Mouse (Mus musculus) hindbrain, embryonic 11.5 days (tissue): ENCODE data around the gene Gm28557. TPM values are rescaled to one million over a fixed set of nuclear protein-coding genes. Genes with fewer than 3 reads are reported as not detected.
"Not testable (repeated sequence)": the region's sequence is repeated elsewhere in the genome, so short reads cannot be mapped to it uniquely, and the experiment has no call there.

Source experiments
- ATAC-seq: fragments of 200-750 bp; cut with Nextera tagmentation; 2 replicates; pipeline ENCODE4 v1.8.0; 2017; ENCODE audit warnings: mild to moderate bottlenecking, moderate TSS enrichment, moderate library complexity; ENCODE audit not compliant: low FRiP score
- DNase-seq: peaks from one replicate; pipeline ENCODE4 v3.0.0-alpha.2; 2015; ENCODE audit warnings: low spot score
- H3K27ac ChIP-seq: fragments of 300-500 bp; sonication (generic); 2 replicates; pipeline ENCODE4 v1.5.1; 2014; ENCODE audit warnings: mild to moderate bottlenecking, low read depth, low read length
- H3K27me3 ChIP-seq: fragments of 300-500 bp; sonication (generic); 2 replicates; pipeline ENCODE4 v1.6.1; 2014; ENCODE audit warnings: mild to moderate bottlenecking, low read length, moderate library complexity, mixed read lengths; ENCODE audit not compliant: control insufficient read depth, insufficient read depth
- H3K36me3 ChIP-seq: fragments of 300-500 bp; sonication (generic); 2 replicates; pipeline ENCODE4 v1.6.1; 2014; ENCODE audit warnings: mild to moderate bottlenecking, low read length, moderate library complexity, mixed read lengths; ENCODE audit not compliant: control insufficient read depth, insufficient read depth
- H3K4me1 ChIP-seq: fragments of 300-500 bp; sonication (generic); replicated peaks from 2 replicates; pipeline ENCODE4 v1.6.1; 2014; ENCODE audit warnings: low read length, mixed read lengths; ENCODE audit not compliant: control insufficient read depth, insufficient read depth
- H3K4me2 ChIP-seq: fragments of 300-500 bp; sonication (generic); replicated peaks from 2 replicates; pipeline ENCODE4 v1.6.1; 2014; ENCODE audit warnings: mild to moderate bottlenecking, low read depth, low read length
- H3K4me3 ChIP-seq: fragments of 300-500 bp; sonication (generic); 2 replicates; pipeline ENCODE4 v1.5.1; 2014; ENCODE audit warnings: low read depth, low read length
- H3K9ac ChIP-seq: fragments of 300-500 bp; sonication (generic); 2 replicates; pipeline ENCODE4 v1.6.1; 2014; ENCODE audit warnings: low read depth, low read length
- H3K9me3 ChIP-seq: fragments of 300-500 bp; sonication (generic); 2 replicates; pipeline ENCODE4 v1.6.1; 2016; ENCODE audit warnings: low read length; ENCODE audit not compliant: control insufficient read depth
- WGBS: fragments of 180-500 bp; shearing (Covaris S2); extraction: QIAGEN DNeasy Blood & Tissue Kit; methylation state at CpG from one replicate; pipeline ENCODE4 v1.1.7; 2014; 5-methylcytosine and 5-hydroxymethylcytosine counted together
- polyA plus RNA-seq: library from polyadenylated mRNA; unstranded; fragments of >200 nt; fragmentation: Nextera tagmentation; extraction: Ambion mirVana; gene quantifications from 2 replicates; pipeline ENCODE4 v1.2.1, GENCODE M21; 2014

Gene Gm28557
- 1.9 and 3.3 TPM in 2 replicates for polyA plus RNA-seq

DNA sequence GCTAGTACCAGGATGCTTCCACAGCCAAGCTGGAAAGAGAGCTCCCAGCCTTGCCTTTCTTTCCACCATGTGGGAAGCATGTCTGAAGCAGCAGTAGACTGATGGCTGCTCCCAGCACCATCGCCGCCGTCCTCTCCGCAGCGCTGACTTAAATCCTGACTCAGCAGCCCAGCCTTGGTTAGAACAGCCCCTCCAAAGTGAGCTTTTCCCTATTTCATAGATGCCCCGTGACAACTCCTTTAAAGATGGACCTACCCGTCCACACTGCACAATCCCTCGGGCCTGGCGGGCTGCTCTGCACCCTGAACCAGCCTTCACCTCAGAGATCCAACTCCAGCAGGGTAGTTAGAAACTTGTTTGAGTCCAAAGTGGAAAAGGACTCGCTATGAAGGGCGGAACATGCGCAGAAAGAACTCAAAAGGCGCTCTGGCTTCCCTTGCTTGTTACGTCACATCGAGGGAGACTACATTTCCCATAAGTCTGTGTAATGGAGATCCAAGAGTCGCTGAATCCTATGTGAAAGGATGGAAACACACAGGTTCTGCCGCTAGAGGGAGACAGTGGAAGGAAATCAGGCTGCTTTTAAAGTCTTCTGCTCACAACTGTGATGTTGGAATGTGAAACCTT lies at the start of gene Gm28557:
TSS of gene Gm28557 (minus strand) at position 411 of the 627 bp plus-strand sequence.
- WGBS = under 1% methylated on average over 17 of the region's 17 CpGs
- H3K9me3 ChIP-seq = no peaks in the 10 kb centered on the region
- no peaks in the 10 kb centered on the region for H3K4me1 ChIP-seq
- peak within 1 kb of the TSS; percentile 52 for H3K4me3 ChIP-seq
- H3K27me3 ChIP-seq = no peaks in the 10 kb centered on the region
- DNase-seq (peak; percentile 93), ATAC-seq (peak; percentile 98)
- peak within 1 kb of the TSS; percentile 68 for H3K9ac ChIP-seq
- no peak within 1 kb of the TSS for H3K27ac ChIP-seq
- no peaks in the 10 kb centered on the region for H3K36me3 ChIP-seq
- peak within 1 kb of the TSS; percentile 49 for H3K4me2 ChIP-seq

DNA sequence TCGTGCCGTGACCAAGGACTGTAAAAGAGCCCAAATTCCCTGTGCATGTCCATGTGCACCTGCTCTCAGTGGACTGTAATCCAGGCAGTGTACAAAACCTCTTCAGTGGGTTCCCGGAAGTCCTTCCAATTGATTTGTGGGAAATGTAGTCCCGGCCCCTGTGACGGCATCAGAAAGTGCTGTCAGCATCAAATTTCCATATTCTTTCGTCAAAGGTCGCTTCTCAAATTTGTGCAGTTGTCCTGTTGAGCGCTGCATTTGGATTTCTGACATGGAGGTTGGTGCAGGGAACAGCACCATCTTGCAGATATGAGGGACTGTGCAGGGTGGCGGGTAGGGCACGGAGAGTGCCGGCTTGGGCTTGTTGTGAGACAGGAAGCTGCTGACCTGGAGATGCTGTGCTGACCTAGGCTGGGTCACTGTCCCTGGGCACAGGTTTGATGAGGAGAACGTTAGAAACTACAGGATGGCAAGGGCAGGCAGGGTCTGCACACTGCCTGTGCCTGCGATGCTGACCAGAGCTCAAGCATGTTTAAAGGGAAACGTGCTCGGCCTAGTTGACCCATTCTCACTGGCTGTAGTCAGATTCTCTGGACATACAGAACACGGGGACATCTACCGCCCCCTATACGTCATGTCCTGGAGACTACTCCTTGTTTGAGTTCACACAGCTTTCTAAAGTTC lies 19.8 kb upstream of the Gm28557 start:
- H3K27me3 ChIP-seq = no peaks in the 10 kb centered on the region
- DNase-seq (peak; percentile 90), ATAC-seq (peak; percentile 98)
- no peaks in the 10 kb centered on the region for H3K9me3 ChIP-seq
- peak overlapping the region; percentile 71 for H3K9ac ChIP-seq
- no peaks in the 10 kb centered on the region for H3K36me3 ChIP-seq
- H3K4me1 ChIP-seq = no peaks in the 10 kb centered on the region
- peak overlapping the region; percentile 52 for H3K4me2 ChIP-seq
- WGBS = 1% methylated on average over 18 of the region's 18 CpGs
- H3K27ac ChIP-seq = 0 out of 2 replicates have a peak overlapping the region, but pooled peaks have one; percentile 30
- H3K4me3 ChIP-seq = peak overlapping the region; percentile 68

- not testable (repeated sequence) for H3K27ac ChIP-seq, H3K9me3 ChIP-seq, H3K9ac ChIP-seq, H3K36me3 ChIP-seq, H3K4me1 ChIP-seq, DNase-seq, H3K4me3 ChIP-seq, H3K4me2 ChIP-seq, H3K27me3 ChIP-seq
- WGBS = 76% methylated on average over 10 of the region's 10 CpGs
- peak; percentile 28 for ATAC-seq
Observed at GRCm38 (mm10) chr13:67127507-67127906, 19.1 kb upstream of the Gm28557 start.

DNA sequence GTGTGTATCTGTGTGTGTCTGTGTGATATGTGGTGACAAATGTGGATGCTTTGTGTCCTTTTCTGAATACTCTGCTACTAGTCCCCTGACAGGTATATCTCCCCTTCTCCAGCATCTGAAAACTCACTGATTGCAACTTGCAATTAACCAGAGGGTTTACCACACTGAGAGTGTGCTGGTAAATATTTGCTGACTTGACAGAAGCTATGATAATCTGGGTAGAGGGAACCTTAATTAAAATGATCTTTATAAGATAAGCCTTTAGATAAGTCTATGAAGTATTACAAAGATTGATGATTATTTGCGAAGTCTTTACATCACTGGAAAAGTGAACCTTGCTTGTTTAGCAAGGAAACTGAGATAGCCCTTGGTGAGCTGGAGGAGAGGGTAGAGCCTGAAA lies 16.1 kb upstream of the Gm28557 start:
- WGBS = 74% methylated on average over 1 of the region's 1 CpGs
- Histone ChIP-seq H3K27ac (no peak overlapping the region), H3K9me3 (no peaks in the 10 kb centered on the region), H3K4me2 (no peak overlapping the region), H3K4me3 (no peak overlapping the region), H3K9ac (no peak overlapping the region), H3K27me3 (no peaks in the 10 kb centered on the region), H3K36me3 (no peaks in the 10 kb centered on the region), H3K4me1 (no peaks in the 10 kb centered on the region)
- ATAC-seq (no peak), DNase-seq (no peak)

DNA sequence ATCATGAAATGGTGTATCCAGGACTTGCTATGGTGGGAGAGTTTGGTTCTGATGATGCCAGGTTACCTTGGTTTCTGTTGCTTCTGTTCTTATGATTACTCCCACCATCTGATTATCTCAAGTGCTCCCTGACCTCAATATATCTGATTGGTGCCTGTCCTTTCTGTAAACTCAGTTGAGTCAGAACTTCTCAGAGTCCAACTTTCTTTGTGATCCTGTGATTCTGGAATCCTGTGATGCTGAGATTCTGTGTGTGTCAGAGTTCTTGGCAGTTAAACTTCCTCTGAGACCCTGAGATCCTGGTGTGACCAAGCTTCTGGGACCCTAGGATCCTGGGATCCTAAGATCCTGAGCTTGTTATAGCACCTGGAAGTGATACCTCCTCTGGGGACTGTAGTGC lies 13.0 kb upstream of the Gm28557 start, which contains the start of gene Zfp759:
TSS of gene Zfp759 (plus strand) at position 301 of the 400 bp plus-strand sequence.
- ATAC-seq, H3K4me1 ChIP-seq, H3K9ac ChIP-seq, H3K4me3 ChIP-seq, DNase-seq, H3K27me3 ChIP-seq, H3K27ac ChIP-seq, H3K4me2 ChIP-seq, H3K36me3 ChIP-seq, H3K9me3 ChIP-seq: not testable (repeated sequence)

DNA sequence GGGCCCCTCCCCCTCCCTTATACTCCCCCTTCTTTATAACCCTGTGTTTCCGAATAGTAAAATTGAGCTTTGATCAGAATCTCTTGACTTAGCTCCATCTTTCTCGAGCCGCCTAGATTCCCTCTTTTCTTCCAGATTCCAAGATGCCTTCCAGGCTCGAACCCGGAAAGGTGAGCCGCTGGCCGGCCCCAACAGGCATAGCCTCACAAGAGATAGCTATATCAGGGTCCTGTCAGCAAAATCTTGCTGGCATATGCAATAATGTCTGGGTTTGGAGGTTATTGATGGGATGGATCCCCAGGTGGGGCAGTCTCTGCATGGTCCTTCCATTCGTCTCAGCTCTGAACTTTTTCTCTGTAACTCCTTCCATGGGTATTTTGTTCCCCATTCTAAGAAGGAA lies 7.8 kb upstream of the Gm28557 start, which contains the start of gene Rslcan18:
TSS of gene Rslcan18 (minus strand) at position 101 of the 400 bp plus-strand sequence.
- not testable (repeated sequence) for ATAC-seq, H3K27ac ChIP-seq
- WGBS = 90% methylated on average over 8 of the region's 8 CpGs

DNA sequence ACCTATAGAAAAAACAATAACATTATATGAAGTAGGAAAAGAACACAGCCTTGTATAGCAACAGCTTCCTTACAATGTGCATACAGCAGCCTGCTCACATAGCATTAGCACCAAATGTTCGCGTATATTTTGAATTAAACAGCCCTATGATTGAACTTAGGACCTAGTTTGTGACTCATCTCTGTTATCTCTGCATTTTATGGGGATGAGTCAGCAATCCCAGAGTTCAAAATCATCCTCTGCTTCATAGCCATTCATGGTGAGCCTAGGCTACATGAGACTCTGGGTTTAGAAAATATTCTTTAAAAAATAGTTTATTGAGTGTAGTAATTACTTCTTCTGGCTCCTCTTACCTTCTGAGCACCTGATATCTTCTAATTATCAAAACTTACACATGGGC lies 4.9 kb upstream of the Gm28557 start:
- 79% methylated on average over 2 of the region's 2 CpGs for WGBS
- Histone ChIP-seq H3K4me3 (no peak overlapping the region), H3K4me1 (no peaks in the 10 kb centered on the region), H3K27ac (no peak overlapping the region), H3K9me3 (no peaks in the 10 kb centered on the region), H3K4me2 (no peak overlapping the region), H3K27me3 (no peaks in the 10 kb centered on the region), H3K9ac (no peak overlapping the region), H3K36me3 (no peaks in the 10 kb centered on the region)
- ATAC-seq (no peak), DNase-seq (no peak)

More for the DNA sequence above, 7.8 kb upstream of the Gm28557 start, which contains the start of gene Rslcan18:
- H3K36me3 ChIP-seq, H3K27me3 ChIP-seq, H3K9me3 ChIP-seq, DNase-seq, H3K4me3 ChIP-seq, H3K9ac ChIP-seq, H3K4me1 ChIP-seq, H3K4me2 ChIP-seq: not testable (repeated sequence)

GRCm38 (mm10) chr13:67112096-67112495 lies 3.7 kb upstream of the Gm28557 start:
- ATAC-seq (no peak), DNase-seq (no peak)
- no peaks in the 10 kb centered on the region for H3K27me3 ChIP-seq
- H3K9me3 ChIP-seq = no peaks in the 10 kb centered on the region
- no peaks in the 10 kb centered on the region for H3K36me3 ChIP-seq
- H3K4me1 ChIP-seq = no peaks in the 10 kb centered on the region
- no peak overlapping the region for H3K27ac ChIP-seq
- H3K4me3 ChIP-seq = no peak overlapping the region
- 87% methylated on average over 12 of the region's 12 CpGs for WGBS
- no peak overlapping the region for H3K9ac ChIP-seq
- no peak overlapping the region for H3K4me2 ChIP-seq

GRCm38 (mm10) chr13:67108821-67109206 lies 410 bp upstream of the Gm28557 start:
- 0 out of 2 replicates have a peak overlapping the region, but pooled peaks have one; percentile 2 for H3K4me2 ChIP-seq
- no peak overlapping the region for H3K27ac ChIP-seq
- ATAC-seq (peak; percentile 59), DNase-seq (no peak)
- no peak overlapping the region for H3K9ac ChIP-seq
- WGBS = 6% methylated on average over 9 of the region's 9 CpGs
- H3K27me3 ChIP-seq = no peaks in the 10 kb centered on the region
- no peaks in the 10 kb centered on the region for H3K4me1 ChIP-seq
- no peaks in the 10 kb centered on the region for H3K36me3 ChIP-seq
- H3K4me3 ChIP-seq = peak overlapping the region; percentile 52
- no peaks in the 10 kb centered on the region for H3K9me3 ChIP-seq
